Mouse (Mus musculus): ENCODE data around the gene Gck. TPM values are rescaled to one million over a fixed set of nuclear protein-coding genes. Genes with fewer than 3 reads are reported as not detected.

Gck gene
- polyA plus RNA-seq, 1 experiment from 2014 or later = 1.7 TPM

DNA sequence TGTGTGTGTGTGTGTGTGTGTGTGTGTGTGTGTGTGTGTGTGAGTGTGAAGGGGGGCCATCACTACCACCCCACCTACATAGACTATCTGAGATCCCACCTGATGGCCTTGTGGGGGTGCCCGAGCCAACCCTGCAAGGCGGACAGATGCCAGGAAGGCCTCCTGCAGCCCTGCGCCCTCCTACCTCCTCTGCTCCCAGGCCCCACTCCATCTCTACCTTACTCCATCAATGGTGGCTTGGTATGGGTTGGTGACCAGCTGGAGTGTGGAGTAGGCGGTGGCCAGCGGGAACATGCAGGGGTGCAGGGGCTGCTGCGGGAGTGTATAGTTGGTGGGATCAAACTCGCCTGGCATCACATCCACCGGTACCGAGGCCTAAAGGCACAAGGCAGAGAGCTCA is 76.7 kb downstream of the Gck start:
- H3K4me2 ChIP-seq (replicated peaks; ENCODE audit: low read depth, low read length) = no peak overlapping the region
- no peak overlapping the region for H3K4me3 ChIP-seq (ENCODE audit: low read length)
- no peak overlapping the region for H3K9ac ChIP-seq (replicated peaks; ENCODE audit: low read length)
- H3K4me1 ChIP-seq (ENCODE audit: insufficient read depth, low read length) = peaks cover 13% of the 10 kb centered on the region
- peaks cover 57% of the 10 kb centered on the region for H3K36me3 ChIP-seq (ENCODE audit: insufficient read depth, low read length)
- 93% methylated on average over 9 of the region's 9 CpGs for WGBS
- no peak overlapping the region for H3K27ac ChIP-seq (ENCODE audit: low read length)
- no peaks in the 10 kb centered on the region for H3K27me3 ChIP-seq (ENCODE audit: insufficient read depth, low read length)
- H3K9me3 ChIP-seq (ENCODE audit: low read length) = no peaks in the 10 kb centered on the region
- no peak for ATAC-seq (ENCODE audit: low FRiP score, low TSS enrichment)

DNA sequence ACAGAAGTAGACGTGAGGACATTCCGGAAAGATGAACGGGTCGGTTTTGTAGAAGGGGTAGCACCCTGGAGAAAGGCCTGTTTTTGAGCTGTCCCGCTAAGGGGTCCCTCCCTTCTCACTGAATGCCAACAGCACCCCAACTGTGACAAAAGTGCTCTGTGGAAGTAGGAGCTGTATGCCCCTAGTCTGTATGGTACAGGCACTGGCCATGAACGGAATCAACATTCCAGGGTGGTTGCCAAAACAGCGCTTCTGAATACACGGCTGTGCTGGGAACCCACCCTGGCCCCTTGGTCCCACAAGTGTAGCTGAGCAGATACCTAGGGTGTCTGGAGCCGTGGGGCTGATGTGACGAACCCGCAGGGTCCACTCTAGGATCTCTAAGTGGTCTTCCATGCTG is 77.2 kb downstream of the Gck start:
- Histone ChIP-seq H3K36me3 (ENCODE audit: insufficient read depth, low read length) (peaks cover 57% of the 10 kb centered on the region), H3K27me3 (ENCODE audit: insufficient read depth, low read length) (no peaks in the 10 kb centered on the region), H3K4me2 (replicated peaks; ENCODE audit: low read depth, low read length) (no peak overlapping the region), H3K9me3 (ENCODE audit: low read length) (no peaks in the 10 kb centered on the region), H3K4me1 (ENCODE audit: insufficient read depth, low read length) (peaks cover 13% of the 10 kb centered on the region), H3K9ac (replicated peaks; ENCODE audit: low read length) (no peak overlapping the region), H3K27ac (ENCODE audit: low read length) (no peak overlapping the region), H3K4me3 (ENCODE audit: low read length) (no peak overlapping the region)
- WGBS = 93% methylated on average over 11 of the region's 11 CpGs
- no peak for ATAC-seq (ENCODE audit: low FRiP score, low TSS enrichment)

DNA sequence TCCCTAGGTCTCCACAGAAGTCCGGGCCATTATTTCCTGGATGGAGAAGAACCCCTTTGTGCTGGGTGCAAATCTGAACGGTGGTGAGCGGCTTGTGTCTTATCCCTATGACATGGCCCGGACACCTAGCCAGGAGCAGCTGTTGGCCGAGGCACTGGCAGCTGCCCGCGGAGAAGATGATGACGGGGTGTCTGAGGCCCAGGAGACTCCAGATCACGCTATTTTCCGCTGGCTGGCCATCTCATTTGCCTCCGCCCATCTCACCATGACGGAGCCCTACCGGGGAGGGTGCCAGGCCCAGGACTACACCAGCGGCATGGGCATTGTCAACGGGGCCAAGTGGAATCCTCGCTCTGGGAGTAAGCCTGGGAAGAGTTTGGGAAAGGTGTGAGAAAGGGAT is 79.8 kb downstream of the Gck start:
- 87% methylated on average over 16 of the region's 16 CpGs for WGBS
- no peak overlapping the region for H3K9ac ChIP-seq (replicated peaks; ENCODE audit: low read length)
- H3K27me3 ChIP-seq (ENCODE audit: insufficient read depth, low read length) = no peaks in the 10 kb centered on the region
- peaks cover 51% of the 10 kb centered on the region for H3K36me3 ChIP-seq (ENCODE audit: insufficient read depth, low read length)
- no peak overlapping the region for H3K27ac ChIP-seq (ENCODE audit: low read length)
- no peaks in the 10 kb centered on the region for H3K9me3 ChIP-seq (ENCODE audit: low read length)
- H3K4me3 ChIP-seq (ENCODE audit: low read length) = no peak overlapping the region
- peaks cover 8% of the 10 kb centered on the region for H3K4me1 ChIP-seq (ENCODE audit: insufficient read depth, low read length)
- no peak overlapping the region for H3K4me2 ChIP-seq (replicated peaks; ENCODE audit: low read depth, low read length)
- no peak for ATAC-seq (ENCODE audit: low FRiP score, low TSS enrichment)

DNA sequence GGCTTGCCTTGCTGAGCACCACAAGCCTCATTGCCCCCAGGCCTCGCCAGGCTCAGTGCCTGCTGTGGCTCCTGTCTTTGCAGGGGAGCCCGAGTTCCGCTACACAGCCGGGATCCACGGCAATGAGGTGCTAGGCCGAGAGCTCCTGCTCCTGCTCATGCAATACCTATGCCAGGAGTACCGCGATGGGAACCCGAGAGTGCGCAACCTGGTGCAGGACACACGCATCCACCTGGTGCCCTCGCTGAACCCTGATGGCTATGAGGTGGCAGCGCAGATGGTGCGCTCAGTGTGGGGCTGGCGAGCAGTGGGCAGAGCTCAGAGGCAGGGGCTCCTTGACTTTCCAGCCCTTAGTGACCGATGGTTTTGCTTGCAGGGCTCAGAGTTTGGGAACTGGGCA is 80.5 kb downstream of the Gck start:
- no peak for ATAC-seq (ENCODE audit: low FRiP score, low TSS enrichment)
- H3K27me3 ChIP-seq (ENCODE audit: insufficient read depth, low read length) = no peaks in the 10 kb centered on the region
- no peak overlapping the region for H3K4me2 ChIP-seq (replicated peaks; ENCODE audit: low read depth, low read length)
- H3K9me3 ChIP-seq (ENCODE audit: low read length) = no peaks in the 10 kb centered on the region
- H3K9ac ChIP-seq (replicated peaks; ENCODE audit: low read length) = no peak overlapping the region
- H3K27ac ChIP-seq (ENCODE audit: low read length) = no peak overlapping the region
- H3K4me3 ChIP-seq (ENCODE audit: low read length) = no peak overlapping the region
- 96% methylated on average over 16 of the region's 16 CpGs for WGBS
- H3K4me1 ChIP-seq (ENCODE audit: insufficient read depth, low read length) = peaks cover 8% of the 10 kb centered on the region
- H3K36me3 ChIP-seq (ENCODE audit: insufficient read depth, low read length) = peaks cover 44% of the 10 kb centered on the region

DNA sequence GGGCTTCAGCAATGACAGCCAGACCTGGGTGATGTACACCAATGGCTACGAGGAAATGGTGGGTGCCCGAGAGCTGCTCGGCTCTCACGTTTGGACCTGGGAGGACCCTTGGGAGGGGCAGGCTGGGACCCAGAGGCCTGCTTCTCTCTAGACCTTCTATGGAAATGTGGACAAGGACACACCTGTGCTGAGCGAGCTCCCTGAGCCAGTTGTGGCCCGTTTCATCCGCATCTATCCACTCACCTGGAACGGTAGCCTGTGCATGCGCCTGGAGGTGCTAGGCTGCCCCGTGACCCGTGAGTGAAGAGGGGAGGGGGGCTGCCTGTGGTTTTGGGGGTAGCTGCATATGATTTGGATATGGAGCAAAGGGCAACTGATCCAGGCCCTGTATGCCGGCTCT is 81.6 kb downstream of the Gck start:
- ATAC-seq (ENCODE audit: low FRiP score, low TSS enrichment) = peak; percentile 17; the same call in 1 of the 2 replicates
- 73% methylated on average over 12 of the region's 12 CpGs for WGBS

DNA sequence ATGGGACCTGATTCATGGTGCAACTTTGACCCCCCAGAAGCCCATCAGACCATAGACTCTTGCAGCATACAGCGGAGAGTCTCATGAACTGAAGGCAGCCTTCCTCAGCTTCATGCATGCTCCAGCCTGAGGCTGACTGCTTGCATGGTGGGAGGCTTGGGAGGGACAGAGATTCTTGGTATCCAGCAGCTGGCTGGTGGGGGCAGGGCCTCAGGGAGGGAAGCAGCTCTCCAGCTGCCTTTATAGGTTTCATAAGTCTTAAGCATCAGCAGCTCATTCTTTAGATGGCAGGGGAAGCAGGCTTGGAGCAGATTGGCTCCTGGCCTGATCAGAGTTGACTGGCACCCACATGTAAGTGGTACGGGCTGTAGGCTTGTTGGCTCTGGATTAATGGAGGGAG is 82.7 kb downstream of the Gck start:
- Histone ChIP-seq H3K9ac (replicated peaks; ENCODE audit: low read length) (no peak overlapping the region), H3K4me3 (ENCODE audit: low read length) (no peak overlapping the region), H3K9me3 (ENCODE audit: low read length) (no peaks in the 10 kb centered on the region), H3K27ac (ENCODE audit: low read length) (no peak overlapping the region; the same call in 1 of the 2 replicates), H3K4me1 (ENCODE audit: insufficient read depth, low read length) (peaks cover 20% of the 10 kb centered on the region), H3K4me2 (replicated peaks; ENCODE audit: low read depth, low read length) (no peak overlapping the region), H3K36me3 (ENCODE audit: insufficient read depth, low read length) (peaks cover 23% of the 10 kb centered on the region), H3K27me3 (ENCODE audit: insufficient read depth, low read length) (no peaks in the 10 kb centered on the region)
- WGBS = 73% methylated on average over 2 of the region's 2 CpGs
- 0 out of 2 replicates have a peak, but pooled peaks have one; percentile 12 for ATAC-seq (ENCODE audit: low FRiP score, low TSS enrichment)

More for the DNA sequence above, 81.6 kb downstream of the Gck start:
- no peaks in the 10 kb centered on the region for H3K27me3 ChIP-seq (ENCODE audit: insufficient read depth, low read length)
- H3K36me3 ChIP-seq (ENCODE audit: insufficient read depth, low read length) = peaks cover 35% of the 10 kb centered on the region
- no peak overlapping the region for H3K4me3 ChIP-seq (ENCODE audit: low read length)
- H3K27ac ChIP-seq (ENCODE audit: low read length) = no peak overlapping the region
- H3K9ac ChIP-seq (replicated peaks; ENCODE audit: low read length) = no peak overlapping the region
- H3K4me1 ChIP-seq (ENCODE audit: insufficient read depth, low read length) = peaks cover 9% of the 10 kb centered on the region
- no peak overlapping the region for H3K4me2 ChIP-seq (replicated peaks; ENCODE audit: low read depth, low read length)
- H3K9me3 ChIP-seq (ENCODE audit: low read length) = no peaks in the 10 kb centered on the region

DNA sequence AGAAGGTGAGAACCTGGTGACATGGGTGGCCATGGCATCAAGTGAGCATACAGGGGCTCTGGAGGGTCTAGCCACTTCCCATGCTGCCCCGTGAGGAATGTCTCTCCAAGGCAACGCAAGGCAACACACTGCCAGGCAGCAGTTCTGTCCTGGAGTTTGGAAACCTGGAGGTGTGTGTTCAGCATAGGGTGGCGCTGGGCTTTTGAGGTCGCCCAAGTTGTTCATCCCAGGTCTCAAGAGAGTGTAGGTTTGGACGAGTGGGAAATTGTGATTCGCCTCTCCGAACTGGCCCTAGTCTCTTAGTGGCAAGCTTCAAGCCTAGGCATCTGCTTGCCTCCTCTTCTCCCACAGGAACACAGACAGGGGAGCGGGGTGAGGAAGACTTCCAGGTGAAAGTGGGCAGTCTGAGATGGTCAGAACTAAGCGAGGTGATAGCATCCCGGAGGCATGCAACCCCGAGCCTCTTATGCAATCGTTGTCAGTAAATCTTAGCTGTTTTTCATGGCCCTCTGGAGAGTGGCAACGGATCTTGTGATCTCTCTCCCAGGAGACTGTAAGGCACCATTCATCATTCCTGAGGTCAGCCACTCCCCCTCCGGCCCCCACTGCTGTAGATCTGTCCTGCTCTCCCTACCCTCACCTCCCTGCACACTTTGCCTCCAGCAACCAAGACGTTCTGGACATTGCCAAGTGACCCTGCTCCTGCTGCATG is 87.3 kb downstream of the Gck start:
- Histone ChIP-seq H3K4me3 (ENCODE audit: low read length) (peak overlapping the region; percentile 52), H3K9me3 (ENCODE audit: low read length) (peaks cover 4% of the 10 kb centered on the region; the same call in 1 of the 2 replicates), H3K9ac (replicated peaks; ENCODE audit: low read length) (peak overlapping the region; percentile 74), H3K27me3 (ENCODE audit: insufficient read depth, low read length) (no peaks in the 10 kb centered on the region), H3K4me2 (replicated peaks; ENCODE audit: low read depth, low read length) (peak overlapping the region; percentile 78), H3K4me1 (ENCODE audit: insufficient read depth, low read length) (peaks cover 32% of the 10 kb centered on the region), H3K27ac (ENCODE audit: low read length) (peak overlapping the region; percentile 23), H3K36me3 (ENCODE audit: insufficient read depth, low read length) (no peaks in the 10 kb centered on the region)
- ATAC-seq (ENCODE audit: low FRiP score, low TSS enrichment) = peak; percentile 50
- 6% methylated on average over 15 of the region's 15 CpGs for WGBS

DNA sequence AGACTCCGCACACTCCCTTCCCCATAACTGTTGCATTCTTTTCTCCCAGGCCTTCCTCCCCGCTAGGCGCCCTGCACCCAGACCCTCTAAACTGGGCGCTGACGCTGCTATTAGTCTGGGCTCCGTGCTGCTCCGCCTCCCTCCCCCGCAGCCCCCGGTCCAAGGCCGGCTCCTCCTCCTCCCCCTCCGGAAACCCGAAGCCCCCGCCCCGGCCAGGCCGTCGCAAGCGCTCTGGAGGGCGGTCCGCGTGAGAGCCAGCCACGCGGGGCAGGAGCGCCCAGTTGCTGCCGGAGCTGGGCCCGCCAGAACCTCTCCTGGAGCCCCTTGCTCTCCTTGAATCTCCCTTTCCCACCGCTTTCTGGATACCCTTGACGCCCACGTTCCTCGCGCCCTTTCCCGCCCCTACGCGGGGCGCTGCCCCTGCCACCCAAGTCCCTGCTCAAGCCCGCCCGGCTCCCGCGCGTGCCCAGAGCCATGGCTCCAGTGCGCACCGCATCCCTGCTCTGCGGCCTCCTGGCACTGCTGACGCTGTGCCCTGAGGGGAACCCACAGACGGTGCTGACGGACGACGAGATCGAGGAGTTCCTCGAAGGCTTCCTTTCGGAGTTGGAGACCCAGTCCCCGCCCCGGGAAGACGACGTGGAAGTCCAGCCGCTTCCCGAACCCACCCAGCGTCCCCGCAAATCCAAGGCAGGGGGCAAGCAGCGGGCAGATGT is 88.0 kb downstream of the Gck start, which contains the start of gene Aebp1:
TSS of gene Aebp1 (plus strand) at position 270 of the 716 bp plus-strand sequence.
- peak; percentile 67 for ATAC-seq (ENCODE audit: low FRiP score, low TSS enrichment)
- Histone ChIP-seq H3K9ac (replicated peaks; ENCODE audit: low read length) (peak within 1 kb of the TSS; percentile 74), H3K4me1 (ENCODE audit: insufficient read depth, low read length) (peaks cover 26% of the 10 kb centered on the region), H3K4me3 (ENCODE audit: low read length) (peak within 1 kb of the TSS; percentile 52), H3K27me3 (ENCODE audit: insufficient read depth, low read length) (no peaks in the 10 kb centered on the region), H3K4me2 (replicated peaks; ENCODE audit: low read depth, low read length) (peak within 1 kb of the TSS; percentile 78), H3K36me3 (ENCODE audit: insufficient read depth, low read length) (no peaks in the 10 kb centered on the region), H3K27ac (ENCODE audit: low read length) (peak within 1 kb of the TSS; percentile 23), H3K9me3 (ENCODE audit: low read length) (peaks cover 4% of the 10 kb centered on the region; the same call in 1 of the 2 replicates)
- WGBS = 2% methylated on average over 57 of the region's 59 CpGs

DNA sequence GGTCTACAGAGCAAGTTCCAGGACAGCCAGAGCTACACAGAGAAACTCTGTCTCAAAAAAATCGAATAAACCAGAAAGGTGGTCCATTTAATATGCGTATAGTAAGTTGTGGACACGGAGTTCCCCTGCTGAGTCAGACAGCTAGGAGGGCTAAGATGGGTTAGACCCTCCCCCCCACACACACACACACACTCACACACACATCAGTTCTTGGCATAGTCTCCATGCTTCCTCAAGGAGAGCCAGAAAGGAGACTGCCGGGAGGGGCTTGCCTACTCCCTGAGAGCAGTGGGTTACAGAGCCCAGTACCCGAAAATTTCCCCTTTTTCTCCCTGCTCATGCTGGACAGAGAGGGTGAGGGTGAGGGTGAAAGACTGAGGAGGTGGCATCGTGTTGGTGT is 89.2 kb downstream of the Gck start:
- Histone ChIP-seq H3K36me3 (ENCODE audit: insufficient read depth, low read length) (no peaks in the 10 kb centered on the region), H3K4me3 (ENCODE audit: low read length) (no peak overlapping the region), H3K27me3 (ENCODE audit: insufficient read depth, low read length) (no peaks in the 10 kb centered on the region), H3K4me2 (replicated peaks; ENCODE audit: low read depth, low read length) (no peak overlapping the region), H3K27ac (ENCODE audit: low read length) (no peak overlapping the region), H3K4me1 (ENCODE audit: insufficient read depth, low read length) (peaks cover 24% of the 10 kb centered on the region), H3K9me3 (ENCODE audit: low read length) (peaks cover 4% of the 10 kb centered on the region; the same call in 1 of the 2 replicates), H3K9ac (replicated peaks; ENCODE audit: low read length) (no peak overlapping the region)
- 68% methylated on average over 6 of the region's 6 CpGs for WGBS
- no peak for ATAC-seq (ENCODE audit: low FRiP score, low TSS enrichment)

All from kidney, embryonic 16.5 days (tissue).